Mouse (Mus musculus): ENCODE measurements at regions not wholly inside any gene's neighbourhood (a gene's known extent, or its start where the extent isn't known, plus 50 kb on each side); places are given as distances from the start of the nearest gene placed in this dataset.

DNA sequence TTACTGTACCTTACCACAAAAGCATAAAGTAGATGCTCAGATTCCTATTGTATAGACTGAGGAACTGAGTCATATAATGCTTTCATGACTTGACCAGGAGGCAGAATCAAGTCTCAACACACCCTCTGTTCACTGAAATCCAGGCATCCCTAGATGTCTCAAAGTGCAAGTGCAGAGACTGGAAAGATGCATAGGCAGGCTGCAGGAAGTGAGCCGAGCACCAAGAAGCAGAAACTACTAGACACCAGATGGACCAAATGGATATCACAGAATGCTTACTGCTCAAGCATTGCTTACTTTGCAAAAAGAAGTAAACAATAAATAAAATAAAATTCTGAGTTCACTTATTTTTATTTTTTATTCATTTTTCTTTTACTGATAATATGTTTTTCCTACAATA is 143.0 kb upstream of the Cpeb2 start:
- no peak for DNase-seq

GRCm38 (mm10) chr5:43093647-43094326 is 139.2 kb upstream of the Cpeb2 start:
- peak; percentile 33 for DNase-seq

GRCm38 (mm10) chr5:43094329-43094898 is 138.6 kb upstream of the Cpeb2 start:
- peak; percentile 51 for DNase-seq

DNA sequence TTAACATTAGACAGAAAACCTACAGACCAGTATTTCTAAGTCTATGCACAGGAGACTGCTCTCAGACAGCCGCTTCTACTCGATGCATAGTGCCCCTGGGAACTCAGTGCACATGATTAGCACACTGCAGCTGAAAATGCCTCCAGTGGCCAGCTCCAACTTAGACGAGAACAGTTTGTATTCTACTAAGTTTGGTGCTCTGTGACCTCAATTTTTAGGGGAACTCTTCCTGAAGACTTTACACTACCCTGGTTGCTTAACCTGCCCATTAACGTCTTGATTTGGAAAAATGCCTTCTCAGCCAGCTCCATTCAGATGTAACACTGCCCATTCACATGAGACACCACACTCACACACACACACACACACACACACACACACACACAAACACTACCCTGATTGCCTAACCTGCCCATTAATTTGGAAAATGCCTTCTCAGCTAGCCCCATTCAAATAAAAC is 130.9 kb upstream of the Cpeb2 start:
- DNase-seq, result no peak

- DNase-seq, result no peak
Observed at GRCm38 (mm10) chr5:43102590-43102989, 130.4 kb upstream of the Cpeb2 start.

DNA sequence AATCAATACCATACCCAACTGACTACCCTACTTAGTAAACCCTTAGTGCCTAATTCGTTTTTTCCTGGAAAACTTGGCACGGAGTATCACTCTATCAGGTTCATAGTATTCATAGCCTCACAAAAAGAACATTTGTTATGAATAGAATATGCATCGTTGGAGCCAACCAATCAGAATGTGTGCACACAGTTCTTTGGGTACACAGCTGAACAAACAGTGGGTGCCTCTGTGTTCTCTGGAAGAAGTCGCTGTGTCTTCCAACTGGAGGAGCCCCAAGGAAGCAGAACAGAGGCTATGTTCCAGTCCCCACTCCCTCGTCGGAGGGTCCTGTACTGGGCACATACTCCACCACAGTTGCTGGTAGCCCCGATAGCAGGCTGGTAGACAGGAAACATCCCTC is 129.2 kb upstream of the Cpeb2 start:
- DNase-seq, result no peak

DNA sequence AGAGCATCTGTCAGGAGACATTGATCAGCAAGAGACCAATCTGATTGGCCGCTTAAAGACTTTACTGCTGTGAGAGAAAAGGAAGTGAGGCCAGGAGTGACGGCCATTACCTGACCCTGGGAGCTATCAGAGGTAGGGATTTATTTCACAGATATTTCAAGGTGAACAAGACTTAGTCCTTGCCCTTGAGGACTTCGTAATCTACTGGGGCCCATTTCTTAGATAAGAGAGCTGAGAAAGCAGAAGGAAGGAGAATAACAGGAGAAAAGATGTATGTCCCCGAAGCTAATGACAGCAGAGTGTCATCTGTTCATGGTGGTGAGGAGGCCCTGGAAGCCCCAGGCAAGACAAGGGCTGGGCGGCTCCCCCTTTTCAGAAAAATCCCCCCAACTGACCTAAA is 127.4 kb upstream of the Cpeb2 start:
- DNase-seq, result no peak

DNA sequence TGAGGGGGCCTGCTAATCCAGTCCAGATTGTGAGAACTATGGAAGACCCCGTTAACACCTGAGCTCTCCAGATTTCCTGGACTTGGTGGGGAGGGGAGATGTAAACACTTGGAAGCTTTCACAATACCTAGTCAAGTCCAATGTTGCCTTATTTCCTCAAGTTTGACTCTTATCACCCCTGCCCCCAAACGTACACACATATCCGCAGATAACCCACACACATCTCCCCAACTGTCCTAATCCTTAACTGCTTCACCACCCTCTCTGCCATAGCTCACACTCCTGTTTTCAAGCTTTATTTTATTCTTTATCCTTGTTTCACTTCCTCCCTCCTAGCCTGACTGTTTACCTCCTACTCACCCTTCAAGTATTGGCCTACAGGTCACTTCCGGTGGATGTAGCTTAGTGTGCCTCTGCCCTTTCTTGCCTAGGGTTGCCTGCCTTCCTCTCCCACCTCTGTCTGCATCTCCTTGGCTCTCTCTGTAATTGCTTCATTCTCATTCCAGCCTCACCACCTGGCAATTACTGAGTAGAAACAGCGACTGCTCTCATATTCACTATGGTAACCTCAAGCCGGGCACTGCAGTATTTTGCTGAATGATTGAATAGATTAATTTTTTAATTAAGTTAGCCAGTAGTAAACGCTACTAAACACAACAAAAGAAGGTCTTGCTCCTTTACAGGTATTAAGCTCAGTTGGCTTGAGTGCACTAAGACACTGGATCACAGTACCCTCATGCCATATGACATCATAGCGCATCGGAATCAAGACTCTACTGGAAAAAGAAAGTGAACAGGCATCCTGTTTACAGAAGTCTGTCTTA is 125.3 kb upstream of the Cpeb2 start:
- no peak for DNase-seq

- no peak for DNase-seq
Observed at GRCm38 (mm10) chr5:43108260-43108589, 124.7 kb upstream of the Cpeb2 start.

DNA sequence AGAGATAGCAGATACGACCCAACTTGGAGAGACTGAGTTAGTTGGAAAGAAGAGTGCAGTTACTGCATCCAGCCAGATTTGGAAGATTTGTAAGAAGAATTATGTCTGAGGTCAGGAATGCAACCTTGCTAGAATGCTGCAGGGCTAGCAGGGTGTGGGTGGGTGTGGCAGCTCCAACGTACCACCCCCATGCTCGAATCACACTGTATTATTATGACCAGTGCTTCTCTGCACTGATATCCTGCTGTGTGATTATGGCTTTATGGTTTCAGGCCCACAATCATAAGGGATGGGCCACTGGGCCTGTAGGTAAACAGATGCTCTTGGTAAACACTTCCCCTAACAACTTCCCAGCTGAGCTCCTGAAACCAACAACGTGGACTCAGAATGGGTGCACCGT is 122.8 kb upstream of the Cpeb2 start:
- no peak for DNase-seq

- DNase-seq, result no peak
Observed at GRCm38 (mm10) chr5:43111740-43112139, 121.2 kb upstream of the Cpeb2 start.

DNA sequence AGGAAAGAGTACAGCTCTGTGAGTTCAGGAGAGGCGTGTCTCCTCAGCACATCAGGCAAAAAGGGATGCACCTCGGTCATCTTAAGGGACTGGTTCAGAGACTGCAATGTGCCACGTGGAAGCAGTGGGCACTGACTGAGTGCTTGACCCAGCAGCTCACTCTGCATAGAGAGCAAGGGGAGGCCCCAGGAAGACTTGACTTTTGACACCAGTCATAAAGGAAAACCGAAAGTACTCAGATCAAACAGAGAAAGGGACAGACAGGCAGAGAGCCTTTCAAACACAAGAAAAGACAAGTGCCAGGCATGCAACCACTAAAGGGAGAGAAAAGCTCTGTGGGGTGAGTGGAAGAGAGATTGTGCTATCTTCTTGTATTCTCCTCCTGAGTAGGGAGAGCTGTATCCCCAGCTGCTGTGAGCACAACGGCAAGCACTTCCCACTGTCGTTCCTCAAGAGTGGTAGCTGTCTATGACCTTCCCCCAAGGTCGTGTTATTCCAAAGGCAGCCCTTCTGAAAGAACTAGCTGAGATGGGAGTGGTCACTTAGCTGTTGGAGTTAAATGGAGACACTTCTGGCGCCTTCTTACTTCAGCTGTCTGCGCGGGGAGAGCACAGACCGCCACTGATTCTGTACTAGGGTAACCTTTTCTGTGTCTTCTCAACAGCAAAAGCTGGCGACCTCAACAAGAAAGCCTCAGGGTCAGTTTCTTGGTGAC is 119.4 kb upstream of the Cpeb2 start:
- DNase-seq, result no peak

DNA sequence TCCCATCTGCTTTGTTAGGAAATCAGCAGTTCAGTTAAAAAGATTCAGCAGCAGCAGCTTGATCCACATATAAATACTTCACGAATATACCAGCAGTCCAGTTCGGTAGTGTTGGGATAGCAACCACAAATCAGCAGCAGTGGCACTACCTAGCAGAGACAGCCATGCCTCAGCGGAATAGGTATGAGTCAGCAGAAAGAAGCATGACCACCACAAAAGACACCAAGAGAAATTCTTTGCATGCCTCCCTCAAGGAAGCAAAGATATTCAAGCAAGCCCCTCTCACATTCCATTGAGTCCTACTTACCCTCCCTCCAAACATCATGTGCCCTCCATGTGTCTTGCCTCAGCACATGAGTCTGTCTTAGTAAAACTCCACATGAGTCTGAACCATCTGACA is 117.5 kb upstream of the Cpeb2 start:
- DNase-seq, result no peak

GRCm38 (mm10) chr5:43116821-43117220 is 116.1 kb upstream of the Cpeb2 start:
- no peak for DNase-seq

GRCm38 (mm10) chr5:43121065-43121464 is 111.9 kb upstream of the Cpeb2 start:
- DNase-seq, result no peak

GRCm38 (mm10) chr5:43124301-43124700 is 108.7 kb upstream of the Cpeb2 start:
- DNase-seq, result no peak

GRCm38 (mm10) chr5:43125774-43126536 is 107.0 kb upstream of the Cpeb2 start:
- no peak for DNase-seq

DNA sequence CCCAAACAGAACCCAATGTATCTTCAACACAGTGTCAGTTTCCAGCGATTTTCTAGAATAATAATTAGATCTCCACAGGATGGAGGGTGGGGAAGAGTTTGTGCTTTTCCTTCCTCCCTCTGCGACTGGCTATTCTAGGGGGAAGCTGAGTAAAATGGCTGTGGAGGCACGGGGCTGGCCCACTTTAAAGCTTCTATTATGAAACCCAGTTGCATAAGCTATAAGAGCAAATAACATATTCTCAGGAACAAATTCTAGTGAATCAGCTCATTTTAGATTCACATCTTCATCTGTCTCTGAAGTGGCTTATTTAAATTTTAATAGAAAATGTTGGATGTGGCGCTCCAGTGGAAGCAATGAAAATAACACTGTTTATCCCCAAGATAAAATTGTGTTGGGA is 102.6 kb upstream of the Cpeb2 start:
- no peak for DNase-seq

DNA sequence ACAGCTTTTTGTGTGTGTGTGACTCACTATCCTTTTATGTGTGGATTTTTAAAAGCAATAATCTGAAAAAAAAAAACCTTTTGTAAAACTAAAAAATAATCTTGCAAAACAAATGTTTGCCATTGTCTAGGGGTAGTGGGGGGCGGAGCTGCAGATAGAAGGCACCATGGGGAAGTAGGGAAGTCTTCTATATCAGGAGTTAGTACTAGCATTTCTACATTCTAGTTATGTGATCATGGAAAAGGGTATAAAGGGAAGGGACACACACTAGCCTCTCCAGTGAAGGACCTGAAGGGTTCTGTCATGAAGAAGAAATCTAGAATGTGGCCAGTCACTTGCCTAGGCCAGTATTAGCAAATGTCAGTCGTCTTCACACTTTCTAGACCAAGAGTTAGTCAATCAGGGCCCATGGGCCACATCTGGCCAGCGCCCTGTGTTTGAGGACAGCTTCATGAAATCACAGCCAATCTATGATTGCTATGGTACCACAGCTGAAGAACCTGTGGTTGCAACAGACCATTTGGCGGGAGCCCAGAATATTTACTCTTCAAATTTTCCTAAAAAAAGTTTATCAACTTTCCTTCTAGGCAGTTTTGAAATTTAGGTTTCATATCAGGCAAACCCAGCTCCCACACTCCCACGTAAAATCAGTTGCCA is 101.9 kb upstream of the Cpeb2 start:
- DNase-seq, result no peak

DNA sequence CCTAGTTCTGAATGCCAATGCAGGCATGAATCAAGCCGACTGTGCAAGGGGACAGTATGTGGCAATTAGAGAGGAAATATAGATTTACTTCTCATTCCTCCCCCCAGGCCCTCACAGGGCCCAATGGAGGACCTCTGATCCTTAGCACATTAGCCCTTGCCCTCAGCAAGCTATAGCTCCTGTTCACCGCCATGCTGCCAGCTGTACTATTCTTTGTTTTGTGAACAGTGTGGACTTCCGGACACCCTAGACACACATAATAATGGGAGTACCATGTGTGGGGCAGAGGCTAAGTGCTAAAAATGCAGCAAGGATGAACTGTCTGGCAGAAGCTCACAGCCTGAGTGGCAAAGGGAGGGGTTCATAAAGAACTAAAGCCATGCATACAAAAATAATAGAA is 99.3 kb upstream of the Cpeb2 start:
- no peak for DNase-seq

DNA sequence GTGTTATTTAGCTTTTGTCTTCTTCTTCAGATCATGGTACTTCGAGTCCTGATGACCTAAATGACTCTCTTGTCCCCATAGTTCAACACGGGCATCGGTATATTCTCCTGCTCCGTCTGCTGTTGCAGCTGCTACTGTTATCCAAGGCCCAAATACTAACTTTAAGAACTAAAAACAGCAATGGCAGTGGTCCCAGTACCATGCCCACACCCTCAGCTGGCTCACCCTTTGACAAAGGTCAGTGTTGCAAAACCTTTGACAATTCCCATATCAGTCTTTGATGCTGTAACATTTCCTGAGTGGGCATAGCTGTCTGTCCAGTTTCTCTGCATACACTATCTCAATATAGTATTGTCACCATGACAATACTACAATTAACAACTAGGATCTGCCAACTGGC is 96.8 kb upstream of the Cpeb2 start:
- no peak for DNase-seq

DNA sequence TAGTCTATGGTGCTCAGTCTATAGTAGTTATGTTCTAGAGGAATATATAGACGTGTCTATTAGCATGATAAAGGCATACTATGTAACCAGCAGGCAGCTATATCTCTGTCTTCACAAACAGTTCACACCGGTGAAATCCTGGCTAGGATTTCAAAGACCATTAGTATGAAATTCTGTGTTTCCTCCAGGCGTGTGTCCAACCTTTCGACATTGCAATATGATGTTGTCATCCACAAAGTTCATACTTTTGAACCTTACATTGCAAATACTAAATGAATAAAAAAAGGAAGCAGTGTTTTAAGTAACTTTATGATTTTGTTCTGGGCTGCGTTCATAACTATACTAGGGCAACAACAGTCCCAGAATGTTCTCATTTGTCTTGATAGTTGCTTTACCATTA is 95.2 kb upstream of the Cpeb2 start:
- no peak for DNase-seq

Data from kidney, adult 18-20 months (tissue).